Mouse (Mus musculus) ES-E14 (cell line): ENCODE results near the gene Rmi2.

Experiments
- CHD2 ChIP-seq: IDR thresholded peaks from 2 replicates; pipeline ENCODE4 v1.6.1; 2014; ENCODE audit warnings: mild to moderate bottlenecking, low read depth, low read length, inconsistent platforms
- ZC3H11A ChIP-seq: IDR thresholded peaks from 2 replicates; pipeline ENCODE4 v1.6.1; 2012; ENCODE audit warnings: low read depth, mild to moderate bottlenecking, inconsistent platforms, low read length, borderline replicate concordance
- ZNF384 ChIP-seq: IDR thresholded peaks from 2 replicates; pipeline ENCODE4 v1.6.1; 2012; ENCODE audit warnings: low read depth, low read length, inconsistent platforms

- no peak for TF ChIP-seq ZC3H11A
- TF ChIP-seq CHD2 = no peak
- no peak for TF ChIP-seq ZNF384
Measured at GRCm38 (mm10) chr16:10805789-10806527, 28.9 kb upstream of the Rmi2 start, which contains the start of gene Prm1.
